Mouse (Mus musculus): ENCODE results near the gene Ndufs2. TPM values are rescaled to one million over a fixed set of nuclear protein-coding genes. Genes with fewer than 3 reads are reported as not detected.

Gene Ndufs2
- polyA plus RNA-seq, 1 experiment from 2014 or later, result 255 TPM

DNA sequence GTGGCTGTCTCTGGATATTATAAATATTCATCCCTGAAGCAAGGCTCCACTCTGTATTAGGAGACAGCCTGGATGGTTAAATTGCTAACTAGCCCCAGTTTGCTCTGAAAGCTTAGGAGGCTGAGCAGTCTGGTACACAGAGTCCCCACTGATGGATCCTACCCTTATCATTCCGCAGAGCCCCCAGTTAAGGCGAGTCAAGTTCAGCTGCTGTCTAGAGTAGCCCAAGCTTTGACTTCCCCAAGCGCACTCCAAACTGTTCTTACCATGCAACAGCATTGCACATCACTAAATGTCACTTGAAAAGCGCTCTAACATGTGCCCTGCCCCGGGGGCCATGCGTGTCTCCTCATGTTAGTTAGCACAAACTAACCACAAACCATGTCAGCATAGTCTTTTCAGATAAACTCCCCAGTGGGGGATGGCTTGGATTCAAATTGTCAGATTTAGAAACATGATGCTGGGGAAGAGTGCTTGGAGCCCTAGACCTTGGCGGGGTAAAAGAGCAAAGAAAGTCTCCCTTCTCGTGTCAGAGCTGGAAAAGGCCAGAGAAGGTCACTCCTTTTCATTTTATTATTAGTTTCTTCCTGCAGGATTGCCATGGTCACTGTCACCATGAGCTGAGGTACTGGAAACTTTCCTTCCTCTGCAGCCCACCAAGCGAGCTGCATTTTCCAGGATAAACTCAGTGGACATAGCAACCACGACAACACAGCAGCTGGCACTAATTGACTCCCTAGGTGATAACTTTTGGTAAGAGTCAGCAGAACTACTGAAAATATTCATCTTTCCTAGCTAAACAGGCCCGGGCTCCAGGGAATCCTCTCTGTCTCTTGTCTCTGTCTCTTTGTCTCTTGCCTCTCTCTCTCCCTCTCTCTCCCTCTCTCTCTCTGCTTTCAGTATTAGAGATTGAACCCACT is 57.0 kb downstream of the Ndufs2 start:
- 46% methylated on average over 11 of the region's 11 CpGs for WGBS
- Histone ChIP-seq H3K4me3 (ENCODE audit: low read depth, low read length) (no peak overlapping the region), H3K4me1 (replicated peaks; ENCODE audit: control insufficient read depth, insufficient read depth, low read length) (no peaks in the 10 kb centered on the region; the same call in 1 of the 2 replicates), H3K27ac (ENCODE audit: low read depth, low read length) (no peak overlapping the region), H3K27me3 (replicated peaks; ENCODE audit: control insufficient read depth, insufficient read depth, low read length) (peaks cover 27% of the 10 kb centered on the region), H3K9me3 (ENCODE audit: control insufficient read depth) (no peaks in the 10 kb centered on the region), H3K9ac (ENCODE audit: low read depth, low read length) (no peak overlapping the region), H3K36me3 (ENCODE audit: control insufficient read depth, insufficient read depth) (no peaks in the 10 kb centered on the region), H3K4me2 (replicated peaks; ENCODE audit: low read depth) (peak overlapping the region; percentile 77)
- ATAC-seq, result no peak
- no peak for TF ChIP-seq CTCF (IDR thresholded peaks at IDR 0.05; ENCODE audit: low read depth)

GRCm38 (mm10) chr1:171193093-171193840 is 57.9 kb downstream of the Ndufs2 start:
- Histone ChIP-seq H3K9me3 (ENCODE audit: control insufficient read depth) (no peaks in the 10 kb centered on the region), H3K4me1 (replicated peaks; ENCODE audit: control insufficient read depth, insufficient read depth, low read length) (no peaks in the 10 kb centered on the region; the same call in 1 of the 2 replicates), H3K27me3 (replicated peaks; ENCODE audit: control insufficient read depth, insufficient read depth, low read length) (peaks cover 27% of the 10 kb centered on the region), H3K36me3 (ENCODE audit: control insufficient read depth, insufficient read depth) (no peaks in the 10 kb centered on the region), H3K27ac (ENCODE audit: low read depth, low read length) (no peak overlapping the region), H3K9ac (ENCODE audit: low read depth, low read length) (no peak overlapping the region), H3K4me2 (replicated peaks; ENCODE audit: low read depth) (peak overlapping the region; percentile 44), H3K4me3 (ENCODE audit: low read depth, low read length) (no peak overlapping the region)
- no peak for ATAC-seq
- no peak for TF ChIP-seq CTCF (IDR thresholded peaks at IDR 0.05; ENCODE audit: low read depth)
- 9% methylated on average over 18 of the region's 18 CpGs for WGBS

- Histone ChIP-seq H3K9me3 (ENCODE audit: control insufficient read depth) (no peaks in the 10 kb centered on the region), H3K9ac (ENCODE audit: low read depth, low read length) (no peak overlapping the region), H3K4me3 (ENCODE audit: low read depth, low read length) (no peak overlapping the region), H3K27ac (ENCODE audit: low read depth, low read length) (no peak overlapping the region), H3K4me2 (replicated peaks; ENCODE audit: low read depth) (no peak overlapping the region), H3K27me3 (replicated peaks; ENCODE audit: control insufficient read depth, insufficient read depth, low read length) (peaks cover 27% of the 10 kb centered on the region), H3K36me3 (ENCODE audit: control insufficient read depth, insufficient read depth) (no peaks in the 10 kb centered on the region), H3K4me1 (replicated peaks; ENCODE audit: control insufficient read depth, insufficient read depth, low read length) (no peaks in the 10 kb centered on the region; the same call in 1 of the 2 replicates)
- no peak for ATAC-seq
- no peak for TF ChIP-seq CTCF (IDR thresholded peaks at IDR 0.05; ENCODE audit: low read depth)
- WGBS, result 52% methylated on average over 10 of the region's 10 CpGs
These were observed 58.9 kb downstream of the Ndufs2 start for GRCm38 (mm10) chr1:171192283-171192682.

DNA sequence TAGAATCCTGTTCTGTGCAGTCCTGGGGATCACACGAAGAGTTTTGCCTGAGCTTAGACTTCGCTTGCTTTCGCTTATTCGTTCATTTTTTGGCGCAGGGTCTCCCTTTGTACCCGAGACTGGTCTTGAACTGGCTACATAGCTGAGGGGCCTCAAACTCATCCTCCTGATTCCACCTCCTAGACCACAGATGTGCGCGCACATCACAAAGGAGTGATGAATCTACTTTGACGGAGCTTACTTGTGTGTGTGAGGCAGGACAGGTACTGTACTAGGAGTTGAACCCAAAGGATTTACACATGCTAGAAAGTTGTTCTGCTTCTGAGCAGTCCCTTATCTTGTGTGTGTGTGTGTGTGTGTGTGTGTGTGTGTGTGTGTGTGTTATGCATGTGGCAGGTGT is 60.4 kb downstream of the Ndufs2 start:
- Histone ChIP-seq H3K27ac (ENCODE audit: low read depth, low read length) (no peak overlapping the region), H3K9me3 (ENCODE audit: control insufficient read depth) (no peaks in the 10 kb centered on the region), H3K4me3 (ENCODE audit: low read depth, low read length) (no peak overlapping the region), H3K36me3 (ENCODE audit: control insufficient read depth, insufficient read depth) (no peaks in the 10 kb centered on the region), H3K4me2 (replicated peaks; ENCODE audit: low read depth) (no peak overlapping the region), H3K9ac (ENCODE audit: low read depth, low read length) (no peak overlapping the region), H3K4me1 (replicated peaks; ENCODE audit: control insufficient read depth, insufficient read depth, low read length) (no peaks in the 10 kb centered on the region; the same call in 1 of the 2 replicates), H3K27me3 (replicated peaks; ENCODE audit: control insufficient read depth, insufficient read depth, low read length) (peaks cover 18% of the 10 kb centered on the region)
- 96% methylated on average over 9 of the region's 9 CpGs for WGBS
- no peak for ATAC-seq
- no peak for TF ChIP-seq CTCF (IDR thresholded peaks at IDR 0.05; ENCODE audit: low read depth)

GRCm38 (mm10) chr1:171189476-171190114 is 61.6 kb downstream of the Ndufs2 start:
- ATAC-seq, result no peak
- H3K4me2 ChIP-seq (replicated peaks; ENCODE audit: low read depth), result 0 out of 2 replicates have a peak overlapping the region, but pooled peaks have one; percentile 6

GRCm38 (mm10) chr1:171189046-171189445 is 62.1 kb downstream of the Ndufs2 start:
- H3K9ac ChIP-seq (ENCODE audit: low read depth, low read length), result no peak overlapping the region
- TF ChIP-seq CTCF (IDR thresholded peaks at IDR 0.05; ENCODE audit: low read depth), result no peak
- no peak overlapping the region for H3K4me3 ChIP-seq (ENCODE audit: low read depth, low read length)
- H3K4me1 ChIP-seq (replicated peaks; ENCODE audit: control insufficient read depth, insufficient read depth, low read length), result no peaks in the 10 kb centered on the region
- no peak overlapping the region for H3K27ac ChIP-seq (ENCODE audit: low read depth, low read length)
- peaks cover under 1% of the 10 kb centered on the region for H3K27me3 ChIP-seq (replicated peaks; ENCODE audit: control insufficient read depth, insufficient read depth, low read length)
- WGBS, result 24% methylated on average over 8 of the region's 8 CpGs
- no peaks in the 10 kb centered on the region for H3K9me3 ChIP-seq (ENCODE audit: control insufficient read depth)
- no peaks in the 10 kb centered on the region for H3K36me3 ChIP-seq (ENCODE audit: control insufficient read depth, insufficient read depth)
- H3K4me2 ChIP-seq (replicated peaks; ENCODE audit: low read depth), result 0 out of 2 replicates have a peak overlapping the region, but pooled peaks have one; percentile 6
- ATAC-seq, result no peak

More at GRCm38 (mm10) chr1:171189476-171190114, 61.6 kb downstream of the Ndufs2 start:
- no peak for TF ChIP-seq CTCF (IDR thresholded peaks at IDR 0.05; ENCODE audit: low read depth)
- peaks cover 6% of the 10 kb centered on the region for H3K27me3 ChIP-seq (replicated peaks; ENCODE audit: control insufficient read depth, insufficient read depth, low read length)
- no peaks in the 10 kb centered on the region for H3K9me3 ChIP-seq (ENCODE audit: control insufficient read depth)
- 61% methylated on average over 14 of the region's 14 CpGs for WGBS
- H3K27ac ChIP-seq (ENCODE audit: low read depth, low read length), result no peak overlapping the region
- no peak overlapping the region for H3K4me3 ChIP-seq (ENCODE audit: low read depth, low read length)
- no peaks in the 10 kb centered on the region for H3K36me3 ChIP-seq (ENCODE audit: control insufficient read depth, insufficient read depth)
- H3K9ac ChIP-seq (ENCODE audit: low read depth, low read length), result no peak overlapping the region
- no peaks in the 10 kb centered on the region for H3K4me1 ChIP-seq (replicated peaks; ENCODE audit: control insufficient read depth, insufficient read depth, low read length)
